In the genomic region with DNA sequence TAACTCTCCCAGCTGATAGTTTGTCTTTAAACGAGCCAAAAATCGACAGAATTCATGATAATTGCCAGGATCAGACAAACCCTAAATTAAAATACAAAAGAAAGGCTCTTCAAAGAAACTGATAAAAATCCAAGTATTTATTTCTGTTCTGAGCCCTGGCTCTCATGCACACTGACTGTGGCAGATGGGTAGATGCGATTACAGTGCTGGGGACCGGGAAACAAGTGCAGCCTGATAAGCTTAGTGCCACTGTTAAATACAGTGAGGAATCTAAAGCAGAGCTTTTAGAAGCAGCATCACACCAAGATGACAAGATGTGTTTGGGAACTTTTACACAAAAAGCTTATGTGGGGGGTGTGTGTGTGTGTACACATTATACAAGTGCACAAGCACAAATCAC, we compare ENCODE assay signal across 17 mouse cellular contexts. TPM values are rescaled to one million over a fixed set of nuclear protein-coding genes. Genes with fewer than 3 reads are reported as not detected.
"Had no signal": no experiment of that assay in that cellular context is flagged by ENCODE, and none has a peak within 500 bp of the region (broad histone marks: within the 10 kb centered on the region; RNA-seq: fewer than 3 reads in every experiment).

No protein-coding gene starts in this region.

- H3K36me3 ChIP-seq: intestine, embryonic 15.5 days; limb, embryonic 13.5 days had no signal

- H3K27me3 ChIP-seq: intestine, embryonic 15.5 days; kidney, embryonic 15.5 days; limb, embryonic 13.5 days; megakaryocyte, embryonic 14.5 days had no signal

- H3K9me3 ChIP-seq: intestine, embryonic 15.5 days; kidney, embryonic 15.5 days; limb, embryonic 10.5 days; limb, embryonic 13.5 days; megakaryocyte, embryonic 14.5 days had no signal

- ATAC-seq: intestine, embryonic 15.5 days had no signal

- H3K4me1 ChIP-seq: intestine, embryonic 15.5 days; kidney, embryonic 15.5 days; limb, embryonic 10.5 days; limb, embryonic 13.5 days; megakaryocyte, embryonic 14.5 days had no signal

- H3K9ac ChIP-seq: intestine, embryonic 15.5 days; kidney, embryonic 15.5 days; limb, embryonic 13.5 days had no signal

- H3K4me2 ChIP-seq: intestine, embryonic 15.5 days; kidney, embryonic 15.5 days; limb, embryonic 13.5 days; midbrain, embryonic 11.5 days had no signal

- DNase-seq: kidney, adult 11 months; kidney, adult 8-10 months; kidney, postnatal 10 days; kidney, postnatal 36 days; lung, adult 2 months; lung, postnatal 14 days; midbrain, embryonic 14.5 days; thymus, adult 2 months; thymus, postnatal 14 days; thymus, postnatal 4 days had no signal

- H3K4me3 ChIP-seq: intestine, embryonic 15.5 days; kidney, embryonic 15.5 days; limb, embryonic 10.5 days; limb, embryonic 13.5 days; megakaryocyte, embryonic 14.5 days had no signal

- H3K27ac ChIP-seq: intestine, embryonic 15.5 days; kidney, embryonic 15.5 days; limb, embryonic 10.5 days; limb, embryonic 13.5 days; macrophage had no signal

RNA-seq across cellular contexts. Expression of a gene that starts 34.3 kb away (rescaled TPM):
- polyA plus RNA-seq: macrophage had no signal
